Mouse (Mus musculus) heart, embryonic 12.5 days (tissue): ENCODE data around the gene Setdb2. TPM values are rescaled to one million over a fixed set of nuclear protein-coding genes. Genes with fewer than 3 reads are reported as not detected.
"Not testable (repeated sequence)": the region's sequence is repeated elsewhere in the genome, so short reads cannot be mapped to it uniquely, and the experiment has no call there.

Experiments used
- ATAC-seq: fragments of 200-750 bp; cut with Nextera tagmentation; 2 replicates; pipeline ENCODE4 v1.8.0; 2017; ENCODE audit warnings: moderate TSS enrichment, moderate library complexity; ENCODE audit not compliant: insufficient number of reproducible peaks, low FRiP score
- H3K27ac ChIP-seq: fragments of 300-500 bp; sonication (generic); 2 replicates; pipeline ENCODE4 v1.5.1; 2016; ENCODE audit warnings: mild to moderate bottlenecking, moderate library complexity; ENCODE audit not compliant: poor library complexity, severe bottlenecking
- H3K27me3 ChIP-seq: fragments of 300-500 bp; sonication (generic); replicated peaks from 2 replicates; pipeline ENCODE4 v1.6.1; 2016; ENCODE audit warnings: mild to moderate bottlenecking, moderate library complexity
- H3K36me3 ChIP-seq: fragments of 300-500 bp; sonication (generic); 2 replicates; pipeline ENCODE4 v1.6.1; 2016; ENCODE audit warnings: mild to moderate bottlenecking, moderate library complexity
- H3K4me1 ChIP-seq: fragments of 300-500 bp; sonication (generic); replicated peaks from 2 replicates; pipeline ENCODE4 v1.6.1; 2016; ENCODE audit warnings: mild to moderate bottlenecking
- H3K4me2 ChIP-seq: fragments of 300-500 bp; sonication (generic); 2 replicates; pipeline ENCODE4 v1.6.1; 2016; ENCODE audit warnings: mild to moderate bottlenecking, moderate library complexity
- H3K4me3 ChIP-seq: fragments of 300-500 bp; sonication (generic); 2 replicates; pipeline ENCODE4 v1.5.1; 2016; ENCODE audit warnings: mild to moderate bottlenecking
- H3K9ac ChIP-seq: fragments of 300-500 bp; sonication (generic); 2 replicates; pipeline ENCODE4 v1.6.1; 2016; ENCODE audit warnings: mild to moderate bottlenecking, moderate library complexity
- H3K9me3 ChIP-seq: fragments of 300-500 bp; sonication (generic); replicated peaks from 2 replicates; pipeline ENCODE4 v1.6.1; 2016; ENCODE audit warnings: mild to moderate bottlenecking, moderate library complexity
- WGBS: fragments of 180-500 bp; shearing (Covaris S2); methylation state at CpG from one replicate; pipeline ENCODE4 v1.1.7; 2016; 5-methylcytosine and 5-hydroxymethylcytosine counted together
- polyA plus RNA-seq: library from polyadenylated mRNA; unstranded; fragments of >200 nt; fragmentation: Nextera tagmentation; extraction: Ambion mirVana; gene quantifications from 2 replicates; pipeline ENCODE4 v1.2.1, GENCODE M21; 2016

The Setdb2 gene
- polyA plus RNA-seq, 1 experiment from 2014 or later: 7.4 TPM

- Histone ChIP-seq H3K27ac (no peak overlapping the region), H3K27me3 (no peaks in the 10 kb centered on the region), H3K36me3 (no peaks in the 10 kb centered on the region), H3K4me2 (no peak overlapping the region), H3K9me3 (no peaks in the 10 kb centered on the region), H3K9ac (no peak overlapping the region), H3K4me3 (no peak overlapping the region), H3K4me1 (peaks cover 3% of the 10 kb centered on the region; the same call in 1 of the 2 replicates)
- ATAC-seq: no peak
- 87% methylated on average over 3 of the region's 3 CpGs for WGBS
Measured at GRCm38 (mm10) chr14:59437398-59437797, 3.3 kb downstream of the Setdb2 start.

- Histone ChIP-seq H3K9me3 (no peaks in the 10 kb centered on the region), H3K27ac (no peak overlapping the region), H3K4me1 (peaks cover 3% of the 10 kb centered on the region; the same call in 1 of the 2 replicates), H3K9ac (no peak overlapping the region), H3K36me3 (no peaks in the 10 kb centered on the region), H3K27me3 (no peaks in the 10 kb centered on the region), H3K4me2 (no peak overlapping the region), H3K4me3 (no peak overlapping the region)
- ATAC-seq: no peak
Measured at GRCm38 (mm10) chr14:59435206-59435605, 5.5 kb downstream of the Setdb2 start.

GRCm38 (mm10) chr14:59433902-59434301 lies 6.8 kb downstream of the Setdb2 start:
- WGBS: 63% methylated on average over 2 of the region's 2 CpGs
- no peaks in the 10 kb centered on the region for H3K36me3 ChIP-seq
- no peak overlapping the region for H3K9ac ChIP-seq
- H3K4me3 ChIP-seq: no peak overlapping the region
- no peaks in the 10 kb centered on the region for H3K4me1 ChIP-seq
- no peak overlapping the region for H3K27ac ChIP-seq
- no peaks in the 10 kb centered on the region for H3K9me3 ChIP-seq
- no peaks in the 10 kb centered on the region for H3K27me3 ChIP-seq
- H3K4me2 ChIP-seq: no peak overlapping the region
- ATAC-seq: no peak

- H3K9me3 ChIP-seq: no peaks in the 10 kb centered on the region; the same call in 1 of the 2 replicates
- 85% methylated on average over 1 of the region's 1 CpGs for whole genome bisulfite sequencing
- H3K27ac ChIP-seq: no peak overlapping the region
- peaks cover 3% of the 10 kb centered on the region; the same call in 1 of the 2 replicates for H3K36me3 ChIP-seq
- no peak overlapping the region for H3K4me3 ChIP-seq
- no peak for ATAC-seq
- no peak overlapping the region for H3K4me2 ChIP-seq
- H3K4me1 ChIP-seq: no peaks in the 10 kb centered on the region
- no peaks in the 10 kb centered on the region for H3K27me3 ChIP-seq
- H3K9ac ChIP-seq: no peak overlapping the region
Measured at GRCm38 (mm10) chr14:59430556-59430955, 10.1 kb downstream of the Setdb2 start.

GRCm38 (mm10) chr14:59422912-59423663 lies 17.6 kb downstream of the Setdb2 start:
- H3K9ac ChIP-seq: no peak overlapping the region
- no peak overlapping the region for H3K4me3 ChIP-seq
- ATAC-seq: no peak
- 86% methylated on average over 11 of the region's 11 CpGs for WGBS
- H3K36me3 ChIP-seq: peaks cover 5% of the 10 kb centered on the region; the same call in 1 of the 2 replicates
- no peak overlapping the region for H3K27ac ChIP-seq
- no peaks in the 10 kb centered on the region for H3K9me3 ChIP-seq
- H3K4me2 ChIP-seq: no peak overlapping the region
- H3K27me3 ChIP-seq: no peaks in the 10 kb centered on the region
- no peaks in the 10 kb centered on the region for H3K4me1 ChIP-seq

GRCm38 (mm10) chr14:59418171-59418570 lies 22.5 kb downstream of the Setdb2 start:
- Histone ChIP-seq H3K9me3 (no peaks in the 10 kb centered on the region), H3K4me1 (no peaks in the 10 kb centered on the region), H3K36me3 (peaks cover 22% of the 10 kb centered on the region), H3K4me2 (no peak overlapping the region), H3K27ac (no peak overlapping the region), H3K4me3 (no peak overlapping the region), H3K9ac (no peak overlapping the region), H3K27me3 (no peaks in the 10 kb centered on the region)
- WGBS: 84% methylated on average over 4 of the region's 4 CpGs
- ATAC-seq: no peak

- not testable (repeated sequence) for ATAC-seq, H3K4me1 ChIP-seq, H3K27ac ChIP-seq, H3K4me2 ChIP-seq, H3K9me3 ChIP-seq, H3K27me3 ChIP-seq, H3K9ac ChIP-seq, H3K4me3 ChIP-seq
- WGBS: 90% methylated on average over 2 of the region's 2 CpGs
- H3K36me3 ChIP-seq: peaks cover 22% of the 10 kb centered on the region
Measured at GRCm38 (mm10) chr14:59414979-59415378, 25.7 kb downstream of the Setdb2 start.

- 0 out of 2 replicates have a peak, but pooled peaks cover 13% of the 10 kb centered on the region for H3K36me3 ChIP-seq
- H3K4me1 ChIP-seq: no peaks in the 10 kb centered on the region
- 70% methylated on average over 2 of the region's 2 CpGs for WGBS
- H3K9ac ChIP-seq: no peak overlapping the region
- H3K9me3 ChIP-seq: no peaks in the 10 kb centered on the region
- no peak for ATAC-seq
- H3K27me3 ChIP-seq: no peaks in the 10 kb centered on the region
- no peak overlapping the region for H3K4me3 ChIP-seq
- H3K27ac ChIP-seq: no peak overlapping the region
- no peak overlapping the region for H3K4me2 ChIP-seq
Measured at GRCm38 (mm10) chr14:59396999-59397398, 43.7 kb downstream of the Setdb2 start.

- 88% methylated on average over 3 of the region's 3 CpGs for WGBS
- Histone ChIP-seq H3K4me2 (no peak within 1 kb of the TSS), H3K36me3 (0 out of 2 replicates have a peak, but pooled peaks cover 7% of the 10 kb centered on the region), H3K4me3 (no peak within 1 kb of the TSS), H3K4me1 (no peaks in the 10 kb centered on the region), H3K9ac (no peak within 1 kb of the TSS), H3K27me3 (no peaks in the 10 kb centered on the region), H3K9me3 (no peaks in the 10 kb centered on the region), H3K27ac (no peak within 1 kb of the TSS)
- no peak for ATAC-seq
Measured at GRCm38 (mm10) chr14:59395281-59395680, 45.4 kb downstream of the Setdb2 start, which contains the start of gene Phf11c. Gene Phf11c, minus strand, starts transcription at chr14:59395381.

- H3K36me3 ChIP-seq, H3K9ac ChIP-seq, H3K9me3 ChIP-seq, H3K27me3 ChIP-seq, ATAC-seq, H3K4me1 ChIP-seq, H3K27ac ChIP-seq, H3K4me3 ChIP-seq, H3K4me2 ChIP-seq: not testable (repeated sequence)
- 62% methylated on average over 4 of the region's 4 CpGs for WGBS
Measured at GRCm38 (mm10) chr14:59390181-59390580, 50.5 kb downstream of the Setdb2 start.

GRCm38 (mm10) chr14:59389532-59389931 lies 51.2 kb downstream of the Setdb2 start:
- Histone ChIP-seq H3K4me3 (no peak overlapping the region), H3K9me3 (no peaks in the 10 kb centered on the region), H3K9ac (no peak overlapping the region), H3K27ac (no peak overlapping the region), H3K27me3 (no peaks in the 10 kb centered on the region), H3K4me1 (no peaks in the 10 kb centered on the region), H3K4me2 (no peak overlapping the region), H3K36me3 (no peaks in the 10 kb centered on the region)
- no peak for ATAC-seq
- WGBS: 62% methylated on average over 1 of the region's 1 CpGs
